Mouse (Mus musculus) kidney, postnatal 0 days (tissue): ENCODE data around the gene Ubash3a. TPM values are rescaled to one million over a fixed set of nuclear protein-coding genes. Genes with fewer than 3 reads are reported as not detected.
A peak's percentile ranks its signal among the peaks of the same experiment; 100 is the strongest.
"Not testable (repeated sequence)": the region's sequence is repeated elsewhere in the genome, so short reads cannot be mapped to it uniquely, and the experiment has no call there.

Experiments
- ATAC-seq: fragments of 200-750 bp; cut with Nextera tagmentation; replicated peaks from 2 replicates; pipeline ENCODE4 v1.8.0; 2017; ENCODE audit warnings: low read depth, moderate number of reproducible peaks, moderate TSS enrichment, moderate library complexity; ENCODE audit not compliant: low FRiP score
- DNase-seq: peaks from one replicate; pipeline ENCODE4 v3.0.0-alpha.2; 2016; ENCODE audit warnings: low spot score
- H3K27ac ChIP-seq: fragments of 300-500 bp; sonication (generic); 2 replicates; pipeline ENCODE4 v1.5.1; 2014; ENCODE audit warnings: mild to moderate bottlenecking
- H3K27me3 ChIP-seq: fragments of 300-500 bp; sonication (generic); 2 replicates; pipeline ENCODE4 v1.6.1; 2014; ENCODE audit warnings: low read length, mixed read lengths; ENCODE audit not compliant: insufficient read depth
- H3K36me3 ChIP-seq: fragments of 300-500 bp; sonication (generic); 2 replicates; pipeline ENCODE4 v1.6.1; 2014; ENCODE audit warnings: low read length, mixed read lengths; ENCODE audit not compliant: insufficient read depth
- H3K4me1 ChIP-seq: fragments of 300-500 bp; sonication (generic); replicated peaks from 2 replicates; pipeline ENCODE4 v1.6.1; 2014; ENCODE audit warnings: antibody characterized with exemption, low read length, mixed read lengths; ENCODE audit not compliant: insufficient read depth
- H3K4me2 ChIP-seq: fragments of 300-500 bp; sonication (generic); 2 replicates; pipeline ENCODE4 v1.6.1; 2014; ENCODE audit warnings: mild to moderate bottlenecking, low read length, moderate library complexity, mixed read lengths
- H3K4me3 ChIP-seq: fragments of 300-500 bp; sonication (generic); replicated peaks from 2 replicates; pipeline ENCODE4 v1.5.1; 2014; ENCODE audit warnings: low read depth, low read length
- H3K9ac ChIP-seq: fragments of 300-500 bp; sonication (generic); 2 replicates; pipeline ENCODE4 v1.6.1; 2014; ENCODE audit warnings: low read depth, low read length
- H3K9me3 ChIP-seq: fragments of 300-500 bp; sonication (generic); replicated peaks from 2 replicates; pipeline ENCODE4 v1.6.1; 2016; ENCODE audit warnings: low read length, inconsistent platforms, mixed read lengths
- CTCF ChIP-seq: IDR thresholded peaks from 2 replicates; pipeline ENCODE4 v1.5.1; 2016; ENCODE audit warnings: antibody characterized with exemption, low read depth, mild to moderate bottlenecking, moderate library complexity
- WGBS: fragments of 180-500 bp; shearing (Covaris S2); extraction: QIAGEN DNeasy Blood & Tissue Kit; methylation state at CpG from one replicate; pipeline ENCODE4 v1.1.7; 2014; 5-methylcytosine and 5-hydroxymethylcytosine counted together
- polyA plus RNA-seq: library from polyadenylated mRNA; unstranded; fragments of >200 nt; fragmentation: Nextera tagmentation; extraction: Ambion mirVana; gene quantifications from 2 replicates; pipeline ENCODE4 v1.2.1, GENCODE M21; 2015

Ubash3a gene
- polyA plus RNA-seq, 1 experiment from 2014 or later, result 0.14 TPM

- no peak overlapping the region for H3K4me3 ChIP-seq
- no peak for TF ChIP-seq CTCF
- no peak overlapping the region for H3K9ac ChIP-seq
- WGBS, result 73% methylated on average over 1 of the region's 1 CpGs
- no peaks in the 10 kb centered on the region for H3K4me1 ChIP-seq
- no peaks in the 10 kb centered on the region for H3K27me3 ChIP-seq
- DNase-seq (no peak), ATAC-seq (no peak)
- no peak overlapping the region for H3K4me2 ChIP-seq
- no peaks in the 10 kb centered on the region for H3K9me3 ChIP-seq
- no peaks in the 10 kb centered on the region for H3K36me3 ChIP-seq
- H3K27ac ChIP-seq, result no peak overlapping the region
These were observed 60.3 kb downstream of the Ubash3a start for GRCm38 (mm10) chr17:31268016-31268415.

- TF ChIP-seq CTCF, result no peak
- H3K9ac ChIP-seq, result no peak overlapping the region
These were observed 62.1 kb downstream of the Ubash3a start for GRCm38 (mm10) chr17:31269761-31270160.

GRCm38 (mm10) chr17:31270246-31270645, 62.6 kb downstream of the Ubash3a start:
- H3K27me3 ChIP-seq, result no peaks in the 10 kb centered on the region
- WGBS, result 93% methylated on average over 4 of the region's 4 CpGs
- no peaks in the 10 kb centered on the region for H3K4me1 ChIP-seq
- no peaks in the 10 kb centered on the region for H3K36me3 ChIP-seq
- DNase-seq (no peak), ATAC-seq (no peak)
- no peak for TF ChIP-seq CTCF
- no peak overlapping the region for H3K4me2 ChIP-seq
- H3K27ac ChIP-seq, result no peak overlapping the region
- no peak overlapping the region for H3K4me3 ChIP-seq
- H3K9me3 ChIP-seq, result no peaks in the 10 kb centered on the region
- H3K9ac ChIP-seq, result no peak overlapping the region

More at GRCm38 (mm10) chr17:31269761-31270160, 62.1 kb downstream of the Ubash3a start:
- ATAC-seq, result no peak
- H3K4me1 ChIP-seq, result no peaks in the 10 kb centered on the region
- H3K27me3 ChIP-seq, result no peaks in the 10 kb centered on the region
- no peaks in the 10 kb centered on the region for H3K9me3 ChIP-seq
- no peak overlapping the region for H3K27ac ChIP-seq
- H3K36me3 ChIP-seq, result no peaks in the 10 kb centered on the region
- no peak overlapping the region for H3K4me3 ChIP-seq
- 88% methylated on average over 2 of the region's 2 CpGs for WGBS
- no peak overlapping the region for H3K4me2 ChIP-seq
- no peak for DNase-seq

- H3K4me3 ChIP-seq, H3K4me2 ChIP-seq, DNase-seq, H3K4me1 ChIP-seq, ATAC-seq, H3K27me3 ChIP-seq, H3K36me3 ChIP-seq, H3K9me3 ChIP-seq, H3K9ac ChIP-seq, H3K27ac ChIP-seq: not testable (repeated sequence)
- 70% methylated on average over 7 of the region's 8 CpGs for WGBS
These were observed 63.1 kb downstream of the Ubash3a start for GRCm38 (mm10) chr17:31270736-31271135.

GRCm38 (mm10) chr17:31271136-31271851, 63.6 kb downstream of the Ubash3a start:
- 62% methylated on average over 7 of the region's 7 CpGs for WGBS
- no peak overlapping the region for H3K27ac ChIP-seq
- H3K9ac ChIP-seq, result no peak overlapping the region
- no peak overlapping the region for H3K4me3 ChIP-seq
- DNase-seq, result no peak
- H3K9me3 ChIP-seq, result no peaks in the 10 kb centered on the region
- no peaks in the 10 kb centered on the region for H3K36me3 ChIP-seq
- H3K27me3 ChIP-seq, result no peaks in the 10 kb centered on the region
- ATAC-seq, result no peak
- peak; percentile 41; the same call in 1 of the 2 replicates for TF ChIP-seq CTCF
- no peaks in the 10 kb centered on the region for H3K4me1 ChIP-seq
- H3K4me2 ChIP-seq, result no peak overlapping the region

GRCm38 (mm10) chr17:31272416-31273165, 64.9 kb downstream of the Ubash3a start:
- no peak for TF ChIP-seq CTCF
- H3K4me2 ChIP-seq, result no peak overlapping the region
- WGBS, result 90% methylated on average over 9 of the region's 9 CpGs

More at GRCm38 (mm10) chr17:31272416-31273165, 64.9 kb downstream of the Ubash3a start:
- Histone ChIP-seq H3K36me3 (no peaks in the 10 kb centered on the region), H3K4me1 (0 out of 2 replicates have a peak, but pooled peaks cover 5% of the 10 kb centered on the region), H3K9ac (no peak overlapping the region), H3K4me3 (no peak overlapping the region), H3K9me3 (no peaks in the 10 kb centered on the region), H3K27me3 (no peaks in the 10 kb centered on the region), H3K27ac (no peak overlapping the region)
- ATAC-seq (no peak), DNase-seq (no peak)
